Mouse (Mus musculus) kidney, adult 2 months (tissue): Measurements from ENCODE around the gene Fam160a1.

ENCODE experiments used
- CTCF ChIP-seq: fragments of 200-500 bp; conservative IDR thresholded peaks from 2 replicates; pipeline ENCODE4 v1.5.1; 2011; ENCODE audit warnings: low read depth, mild to moderate bottlenecking, control low read depth, low read length, moderate library complexity, mixed read lengths; ENCODE audit not compliant: insufficient read depth, insufficient read length
- POLR2A ChIP-seq: fragments of 200-500 bp; IDR thresholded peaks from one replicate; pipeline ENCODE4 v1.6.1; 2011; ENCODE audit warnings: low read depth, low read length, control low read depth

GRCm38 (mm10) chr3:85667683-85668082, 149.4 kb downstream of the Fam160a1 start:
- no peak for TF ChIP-seq CTCF
- TF ChIP-seq POLR2A: no peak
